Mouse (Mus musculus) small intestine, adult 2 months (tissue): ENCODE measurements around the gene Marveld2.

Source experiments
- CTCF ChIP-seq: fragments of 200-500 bp; IDR thresholded peaks from 2 replicates; pipeline ENCODE4 v1.5.1; 2012; ENCODE audit warnings: low read depth, mild to moderate bottlenecking, control low read depth, inconsistent platforms, low read length, moderate library complexity, mixed read lengths; ENCODE audit not compliant: insufficient replicate concordance, insufficient read length; ENCODE audit errors: extremely low read depth
- POLR2A ChIP-seq: fragments of 200-500 bp; IDR thresholded peaks from 2 replicates; pipeline ENCODE4 v1.6.1; 2012; ENCODE audit warnings: low read depth, mild to moderate bottlenecking, control low read depth, inconsistent platforms, low read length, moderate library complexity

- TF ChIP-seq POLR2A (no peak), CTCF (no peak)
Measured at GRCm38 (mm10) chr13:100605845-100606244, 10.9 kb downstream of the Marveld2 start.
